Mouse (Mus musculus) midbrain, embryonic 11.5 days (tissue): ENCODE measurements around the gene Mymk. TPM values are rescaled to one million over a fixed set of nuclear protein-coding genes. Genes with fewer than 3 reads are reported as not detected.

ENCODE experiments used
- ATAC-seq: fragments of 200-750 bp; cut with Nextera tagmentation; 2 replicates; pipeline ENCODE4 v1.8.0; 2017; ENCODE audit warnings: moderate TSS enrichment, moderate library complexity; ENCODE audit not compliant: low FRiP score
- DNase-seq: peaks from one replicate; pipeline ENCODE4 v3.0.0; 2015; ENCODE audit warnings: low spot score; ENCODE audit errors: missing footprints
- H3K27ac ChIP-seq: fragments of 300-500 bp; sonication (generic); 2 replicates; pipeline ENCODE4 v1.5.1; 2014; ENCODE audit warnings: low read depth, low read length
- H3K27me3 ChIP-seq: fragments of 300-500 bp; sonication (generic); 2 replicates; pipeline ENCODE4 v1.6.1; 2014; ENCODE audit warnings: mild to moderate bottlenecking, low read length, moderate library complexity, mixed read lengths; ENCODE audit not compliant: control insufficient read depth, insufficient read depth
- H3K36me3 ChIP-seq: fragments of 300-500 bp; sonication (generic); 2 replicates; pipeline ENCODE4 v1.6.1; 2014; ENCODE audit warnings: mild to moderate bottlenecking, low read length, moderate library complexity, mixed read lengths; ENCODE audit not compliant: control insufficient read depth, insufficient read depth
- H3K4me1 ChIP-seq: fragments of 300-500 bp; sonication (generic); 2 replicates; pipeline ENCODE4 v1.6.1; 2014; ENCODE audit warnings: low read length; ENCODE audit not compliant: control insufficient read depth, insufficient read depth
- H3K4me2 ChIP-seq: fragments of 300-500 bp; sonication (generic); 2 replicates; pipeline ENCODE4 v1.6.1; 2014; ENCODE audit warnings: mild to moderate bottlenecking, moderate library complexity
- H3K4me3 ChIP-seq: fragments of 300-500 bp; sonication (generic); 2 replicates; pipeline ENCODE4 v1.5.1; 2014; ENCODE audit warnings: low read depth, low read length
- H3K9ac ChIP-seq: fragments of 300-500 bp; sonication (generic); 2 replicates; pipeline ENCODE4 v1.6.1; 2014; ENCODE audit warnings: low read length
- H3K9me3 ChIP-seq: fragments of 300-500 bp; sonication (generic); 2 replicates; pipeline ENCODE4 v1.6.1; 2016; ENCODE audit warnings: low read length; ENCODE audit not compliant: control insufficient read depth
- WGBS: fragments of 180-500 bp; shearing (Covaris S2); extraction: QIAGEN DNeasy Blood & Tissue Kit; methylation state at CpG from one replicate; pipeline ENCODE4 v1.1.7; 2014; 5-methylcytosine and 5-hydroxymethylcytosine counted together
- polyA plus RNA-seq: library from polyadenylated mRNA; unstranded; fragments of >200 nt; fragmentation: Nextera tagmentation; extraction: Ambion mirVana; gene quantifications from 2 replicates; pipeline ENCODE4 v1.2.1, GENCODE M21; 2014

Gene Mymk
- polyA plus RNA-seq, 1 experiment from 2014 or later = not detected

GRCm38 (mm10) chr2:27036003-27036402, 36.0 kb downstream of the Mymk start:
- no peaks in the 10 kb centered on the region for H3K27me3 ChIP-seq
- ATAC-seq (no peak), DNase-seq (peak; percentile 28)
- H3K36me3 ChIP-seq = no peaks in the 10 kb centered on the region
- H3K9ac ChIP-seq = no peak overlapping the region
- no peak overlapping the region for H3K4me2 ChIP-seq
- 74% methylated on average over 3 of the region's 3 CpGs for WGBS
- H3K27ac ChIP-seq = no peak overlapping the region
- no peaks in the 10 kb centered on the region for H3K9me3 ChIP-seq
- H3K4me3 ChIP-seq = no peak overlapping the region
- no peaks in the 10 kb centered on the region for H3K4me1 ChIP-seq

DNA sequence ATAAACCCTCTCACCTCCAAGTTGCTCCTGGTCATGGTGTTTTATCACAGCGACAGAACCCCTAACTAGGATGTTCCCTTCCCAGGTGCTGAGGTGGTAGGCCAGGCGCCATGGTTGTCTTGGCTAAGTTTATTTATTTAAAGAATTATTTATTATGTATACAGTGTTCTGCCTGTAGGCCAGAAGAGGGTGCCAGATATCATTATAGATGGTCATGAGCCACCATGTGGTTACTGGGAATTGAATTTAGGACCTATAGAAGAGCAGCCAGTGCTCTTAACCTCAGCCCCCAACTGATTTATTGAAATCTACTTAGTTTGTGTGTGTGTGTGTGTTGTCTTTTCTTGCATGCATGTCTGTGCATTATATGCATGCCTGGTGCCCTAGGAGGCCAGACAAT, 39.6 kb downstream of the Mymk start:
- no peaks in the 10 kb centered on the region for H3K36me3 ChIP-seq
- H3K9ac ChIP-seq = no peak overlapping the region
- no peaks in the 10 kb centered on the region; the same call in 1 of the 2 replicates for H3K27me3 ChIP-seq
- peaks cover 6% of the 10 kb centered on the region; the same call in 1 of the 2 replicates for H3K4me1 ChIP-seq
- ATAC-seq (no peak), DNase-seq (peak; percentile 12)
- no peaks in the 10 kb centered on the region for H3K9me3 ChIP-seq
- no peak overlapping the region for H3K4me3 ChIP-seq
- 75% methylated on average over 2 of the region's 2 CpGs for WGBS
- H3K27ac ChIP-seq = no peak overlapping the region
- no peak overlapping the region for H3K4me2 ChIP-seq

- Histone ChIP-seq H3K9ac (no peak overlapping the region; the same call in 1 of the 2 replicates), H3K36me3 (no peaks in the 10 kb centered on the region), H3K27ac (no peak overlapping the region), H3K9me3 (no peaks in the 10 kb centered on the region), H3K4me1 (peaks cover 6% of the 10 kb centered on the region; the same call in 1 of the 2 replicates), H3K4me3 (no peak overlapping the region; the same call in 1 of the 2 replicates), H3K4me2 (peak overlapping the region; percentile 64; the same call in 1 of the 2 replicates), H3K27me3 (no peaks in the 10 kb centered on the region; the same call in 1 of the 2 replicates)
- 70% methylated on average over 4 of the region's 4 CpGs for WGBS
- DNase-seq (peak; percentile 79), ATAC-seq (no peak)
Measured at GRCm38 (mm10) chr2:27028437-27029015, 43.5 kb downstream of the Mymk start.

DNA sequence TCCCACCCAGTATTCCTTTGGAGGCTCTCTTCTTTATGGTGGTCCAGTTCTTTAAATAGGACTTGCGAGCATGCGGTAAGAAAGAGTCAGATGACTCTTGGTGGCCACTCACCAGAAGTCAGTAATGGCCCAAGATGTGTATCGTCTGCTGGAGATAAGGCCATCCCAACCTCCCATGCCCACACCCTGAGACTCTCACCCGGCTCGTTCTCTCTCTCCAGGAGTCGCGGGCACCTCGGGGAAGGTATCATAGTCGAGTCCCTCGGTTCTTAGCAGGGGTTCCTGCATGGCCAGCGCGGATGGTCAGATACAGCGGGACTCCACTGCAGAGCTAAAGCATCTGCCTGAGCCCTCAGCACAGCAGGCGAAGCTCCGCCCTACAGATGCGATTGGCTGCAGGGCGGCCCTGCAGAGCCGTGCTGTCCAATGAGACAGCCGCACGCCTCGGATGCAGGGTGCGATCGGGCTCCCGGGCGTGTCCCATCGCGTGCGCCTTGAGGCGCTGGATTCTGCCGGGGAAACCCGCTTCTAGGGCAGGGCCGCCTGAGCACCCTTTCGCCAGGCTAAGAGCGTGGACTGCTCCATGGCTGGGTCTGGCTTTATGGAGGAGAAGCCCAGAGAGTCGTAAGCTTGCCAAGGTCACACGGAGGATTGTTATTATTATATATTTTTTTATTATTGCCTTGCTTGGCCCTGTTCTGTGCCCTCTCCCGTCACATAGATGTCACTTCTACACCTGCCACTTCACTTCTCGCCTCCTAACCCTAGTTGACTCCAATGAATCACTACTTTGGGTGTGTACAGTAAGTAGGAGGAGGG, 44.2 kb downstream of the Mymk start, which contains the start of gene Slc2a6:
TSS of gene Slc2a6 (minus strand) at position 381 of the 819 bp plus-strand sequence.
- H3K27ac ChIP-seq = no peak within 1 kb of the TSS
- H3K36me3 ChIP-seq = no peaks in the 10 kb centered on the region
- H3K27me3 ChIP-seq = no peaks in the 10 kb centered on the region; the same call in 1 of the 2 replicates
- peak within 1 kb of the TSS; percentile 59 for H3K9ac ChIP-seq
- peak; percentile 100 for ATAC-seq
- peak; percentile 95 for DNase-seq
- peak within 1 kb of the TSS; percentile 28 for H3K4me3 ChIP-seq
- H3K4me1 ChIP-seq = peaks cover 6% of the 10 kb centered on the region; the same call in 1 of the 2 replicates
- H3K4me2 ChIP-seq = peak within 1 kb of the TSS; percentile 64
- WGBS = 3% methylated on average over 38 of the region's 38 CpGs
- no peaks in the 10 kb centered on the region for H3K9me3 ChIP-seq

- ATAC-seq = no peak
- 72% methylated on average over 10 of the region's 10 CpGs for WGBS
- H3K27me3 ChIP-seq = no peaks in the 10 kb centered on the region; the same call in 1 of the 2 replicates
- H3K27ac ChIP-seq = no peak overlapping the region
- H3K4me2 ChIP-seq = peak overlapping the region; percentile 64
- no peaks in the 10 kb centered on the region for H3K36me3 ChIP-seq
- no peak for DNase-seq
- no peaks in the 10 kb centered on the region for H3K9me3 ChIP-seq
- peaks cover 6% of the 10 kb centered on the region; the same call in 1 of the 2 replicates for H3K4me1 ChIP-seq
- H3K4me3 ChIP-seq = peak overlapping the region; percentile 28; the same call in 1 of the 2 replicates
- no peak overlapping the region for H3K9ac ChIP-seq
Measured at GRCm38 (mm10) chr2:27026857-27027617, 44.9 kb downstream of the Mymk start.

DNA sequence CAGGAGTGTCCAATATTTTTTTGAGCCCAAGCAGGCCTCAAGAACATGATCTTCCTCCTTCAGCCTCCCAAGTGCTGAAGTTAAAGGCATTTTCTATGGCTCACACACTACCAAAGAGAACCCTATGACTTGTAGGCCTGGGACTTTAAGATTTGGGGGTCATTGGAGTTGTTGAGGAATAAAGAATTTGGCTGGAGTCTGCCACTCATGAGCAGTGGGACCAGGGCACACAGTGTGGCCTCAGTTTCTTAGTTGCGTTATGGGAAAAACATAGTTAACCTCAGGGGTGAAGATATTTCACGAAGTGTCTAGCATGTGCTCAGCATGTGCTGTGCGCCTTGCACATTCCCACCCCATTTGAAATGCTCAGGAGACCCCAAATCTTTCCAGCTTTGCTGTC, 45.6 kb downstream of the Mymk start:
- no peak overlapping the region for H3K4me2 ChIP-seq
- DNase-seq (peak; percentile 75), ATAC-seq (no peak)
- H3K27ac ChIP-seq = no peak overlapping the region
- peaks cover 6% of the 10 kb centered on the region; the same call in 1 of the 2 replicates for H3K4me1 ChIP-seq
- H3K4me3 ChIP-seq = no peak overlapping the region
- no peaks in the 10 kb centered on the region for H3K9me3 ChIP-seq
- no peaks in the 10 kb centered on the region for H3K36me3 ChIP-seq
- 81% methylated on average over 3 of the region's 3 CpGs for WGBS
- H3K27me3 ChIP-seq = no peaks in the 10 kb centered on the region; the same call in 1 of the 2 replicates
- no peak overlapping the region for H3K9ac ChIP-seq

- no peak for DNase-seq
- Histone ChIP-seq H3K9ac (no peak overlapping the region), H3K4me1 (peaks cover 6% of the 10 kb centered on the region; the same call in 1 of the 2 replicates), H3K27ac (no peak overlapping the region), H3K4me3 (no peak overlapping the region), H3K27me3 (no peaks in the 10 kb centered on the region; the same call in 1 of the 2 replicates), H3K4me2 (no peak overlapping the region), H3K36me3 (no peaks in the 10 kb centered on the region), H3K9me3 (no peaks in the 10 kb centered on the region)
- 83% methylated on average over 3 of the region's 3 CpGs for WGBS
- no peak for ATAC-seq
Measured at GRCm38 (mm10) chr2:27025545-27025944, 46.4 kb downstream of the Mymk start.

- H3K9ac ChIP-seq = no peak overlapping the region
- peaks cover 6% of the 10 kb centered on the region; the same call in 1 of the 2 replicates for H3K4me1 ChIP-seq
- ATAC-seq (no peak), DNase-seq (no peak)
- 90% methylated on average over 14 of the region's 14 CpGs for WGBS
- H3K27ac ChIP-seq = no peak overlapping the region
- H3K4me3 ChIP-seq = no peak overlapping the region
- H3K9me3 ChIP-seq = no peaks in the 10 kb centered on the region
- H3K36me3 ChIP-seq = peaks cover 2% of the 10 kb centered on the region; the same call in 1 of the 2 replicates
- no peaks in the 10 kb centered on the region; the same call in 1 of the 2 replicates for H3K27me3 ChIP-seq
- H3K4me2 ChIP-seq = no peak overlapping the region
Measured at GRCm38 (mm10) chr2:27024136-27024535, 47.8 kb downstream of the Mymk start.
